Mouse (Mus musculus) cortical plate, adult 2 months (tissue): ENCODE results near the gene 6030408B16Rik.

Experiments
- CTCF ChIP-seq: fragments of 200-500 bp; IDR thresholded peaks from 2 replicates; pipeline ENCODE4 v1.5.1; 2011; ENCODE audit warnings: mild to moderate bottlenecking, control low read depth, low read length; ENCODE audit not compliant: insufficient read depth; ENCODE audit errors: extremely low read depth
- POLR2A ChIP-seq: fragments of 200-500 bp; IDR thresholded peaks from 2 replicates; pipeline ENCODE4 v1.6.1; 2011; ENCODE audit warnings: mild to moderate bottlenecking, low read length, control low read depth; ENCODE audit not compliant: insufficient read depth; ENCODE audit errors: extremely low read depth

DNA sequence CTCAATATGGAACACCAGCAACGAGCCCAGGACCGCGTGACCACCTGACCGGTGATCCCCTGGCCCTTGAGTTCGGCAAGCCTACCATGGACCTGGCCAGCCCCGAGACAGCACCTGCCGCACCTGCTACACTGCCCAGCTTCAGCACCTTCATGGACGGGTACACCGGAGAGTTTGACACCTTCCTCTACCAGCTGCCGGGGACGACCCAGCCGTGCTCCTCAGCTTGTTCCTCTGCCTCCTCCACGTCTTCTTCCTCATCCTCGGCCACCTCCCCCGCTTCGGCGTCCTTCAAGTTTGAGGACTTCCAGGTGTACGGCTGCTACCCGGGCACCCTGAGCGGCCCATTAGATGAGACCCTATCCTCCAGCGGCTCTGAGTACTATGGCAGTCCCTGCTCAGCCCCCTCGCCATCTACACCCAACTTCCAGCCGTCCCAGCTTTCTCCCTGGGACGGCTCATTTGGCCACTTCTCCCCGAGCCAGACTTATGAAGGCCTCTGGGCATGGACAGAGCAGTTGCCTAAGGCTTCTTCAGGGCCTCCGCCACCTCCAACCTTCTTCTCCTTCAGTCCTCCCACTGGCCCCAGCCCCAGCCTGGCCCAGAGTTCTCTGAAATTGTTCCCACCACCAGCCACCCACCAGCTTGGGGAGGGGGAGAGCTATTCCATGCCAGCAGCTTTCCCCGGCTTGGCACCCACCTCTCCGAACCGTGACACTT is 22.8 kb upstream of the 6030408B16Rik start:
- TF ChIP-seq CTCF (no peak), POLR2A (no peak)
